Mouse (Mus musculus): Measurements from ENCODE around the gene Mgme1. TPM values are rescaled to one million over a fixed set of nuclear protein-coding genes. Genes with fewer than 3 reads are reported as not detected.

Mgme1 gene
- total and polyA plus RNA-seq, 3 experiments = 10.6 to 21.9 (median 19.7) TPM

- TF ChIP-seq MEF2A (IDR thresholded peaks at IDR 0.05; ENCODE audit: borderline replicate concordance, low read depth, low read length) (no peak), EP300 (IDR thresholded peaks at IDR 0.05; ENCODE audit: low read length) (peak; percentile 92), ZKSCAN1 (IDR thresholded peaks at IDR 0.05; ENCODE audit: borderline replicate concordance, low read depth, low read length) (no peak), TCF12 (IDR thresholded peaks at IDR 0.05; ENCODE audit: low read depth, low read length) (0 out of 2 replicates have a peak, but pooled peaks have one; percentile 8), SMC3 (IDR thresholded peaks at IDR 0.05; ENCODE audit: low read depth, low read length) (no peak), ETS1 (conservative IDR thresholded peaks at IDR 0.05; ENCODE audit: low read depth, low read length) (peak; percentile 58), ZNF384 (IDR thresholded peaks at IDR 0.05; ENCODE audit: low read depth, low read length) (no peak)
Observed at GRCm38 (mm10) chr2:144245464-144245863, 25.0 kb upstream of the Mgme1 start (continued).

- in situ Hi-C loops (cut with MboI; ENCODE audit: low pct_ligation_motif_present, low pct_unique_long_range_greater_than_20kb, low sequenced_read_pairs) = no loop called here
- Histone ChIP-seq H3K27me3 (replicated peaks) (no peaks in the 10 kb centered on the region), H3K4me3 (replicated peaks in 1 of 3; ENCODE audit: low read depth in 2 of 3, low read length in 2 of 3, poor library complexity in 1 of 3) (no peak overlapping the region), H3K27ac (ENCODE audit: insufficient read depth, low read depth) (no peak overlapping the region; the same call in 1 of the 2 replicates), H3K4me1 (ENCODE audit: control insufficient read depth in 1 of 2, insufficient read depth in 2 of 2) (peaks cover 21 to 59% of the 10 kb centered on the region in 2 experiments), H3K79me2 (replicated peaks; ENCODE audit: control insufficient read depth, extremely low read depth, insufficient read depth, poor library complexity, severe bottlenecking) (no peaks in the 10 kb centered on the region), H3K36me3 (replicated peaks in 1 of 2; ENCODE audit: control insufficient read depth in 1 of 2, insufficient read depth in 1 of 2, low read length in 1 of 2) (peaks cover 20 to 21% of the 10 kb centered on the region in 2 experiments), H3K9me3 (replicated peaks; ENCODE audit: low read length) (no peaks in the 10 kb centered on the region), H3K4me2 (ENCODE audit: insufficient read depth, low read depth, poor library complexity, severe bottlenecking) (no peak overlapping the region), H3K9ac (ENCODE audit: insufficient read depth, low read depth) (no peak overlapping the region)
- dilution Hi-C loops (cut with MboI; ENCODE audit: extremely low pct_ligation_motif_present, extremely low pct_unique_long_range_greater_than_20kb, low sequenced_read_pairs) = no loop called here
- no peak for DNase-seq (ENCODE audit: extremely low read depth)
- TF ChIP-seq BHLHE40 (IDR thresholded peaks at IDR 0.05; ENCODE audit: low read depth, low read length) (peak; percentile 57; the same call in 1 of the 2 replicates), UBTF (IDR thresholded peaks at IDR 0.05; ENCODE audit: low read depth, low read length) (no peak), CHD1 (IDR thresholded peaks at IDR 0.05; ENCODE audit: low read depth, low read length) (no peak), MXI1 (IDR thresholded peaks at IDR 0.05; ENCODE audit: low read depth, low read length) (no peak; the same call in 1 of the 2 replicates), USF2 (conservative IDR thresholded peaks at IDR 0.05; ENCODE audit: low read depth, low read length) (no peak), MAX (IDR thresholded peaks at IDR 0.05; ENCODE audit: low read length) (peak; percentile 24; the same call in 1 of the 2 replicates), MAFK (IDR thresholded peaks at IDR 0.05; ENCODE audit: insufficient replicate concordance, low read length) (0 out of 2 replicates have a peak, but pooled peaks have one; percentile 39), RCOR1 (conservative IDR thresholded peaks at IDR 0.05; ENCODE audit: low read depth, low read length) (peak; percentile 77; the same call in 1 of the 2 replicates), CTCF (conservative IDR thresholded peaks at IDR 0.05 in 1 of 2, IDR thresholded peaks at IDR 0.05 in 1 of 2; ENCODE audit: low read depth in 2 of 2, low read length in 2 of 2) (no peak), ZC3H11A (IDR thresholded peaks at IDR 0.05; ENCODE audit: low read depth, low read length) (no peak), POLR2A (IDR thresholded peaks at IDR 0.05; ENCODE audit: low read depth, low read length) (peak; percentile 35; the same call in 1 of the 2 replicates), HCFC1 (IDR thresholded peaks at IDR 0.05; ENCODE audit: low read depth, low read length) (no peak), NELFE (IDR thresholded peaks at IDR 0.05; ENCODE audit: low read depth, low read length) (no peak), CHD2 (IDR thresholded peaks at IDR 0.05; ENCODE audit: low read length) (0 out of 2 replicates have a peak, but pooled peaks have one; percentile 33), ETS1 (conservative IDR thresholded peaks at IDR 0.05; ENCODE audit: low read depth, low read length) (peak; percentile 46; the same call in 1 of the 2 replicates), ELF1 (IDR thresholded peaks at IDR 0.05; ENCODE audit: low read depth, low read length) (no peak), KAT2A (IDR thresholded peaks at IDR 0.05; ENCODE audit: insufficient replicate concordance, low read length) (no peak), ZNF384 (IDR thresholded peaks at IDR 0.05; ENCODE audit: low read depth, low read length) (no peak), USF1 (IDR thresholded peaks at IDR 0.05; ENCODE audit: low read depth, low read length) (no peak), MEF2A (IDR thresholded peaks at IDR 0.05; ENCODE audit: borderline replicate concordance, low read depth, low read length) (0 out of 2 replicates have a peak, but pooled peaks have one; percentile 14), MYC (IDR thresholded peaks at IDR 0.05; ENCODE audit: low read depth, low read length) (peak; percentile 64; the same call in 1 of the 2 replicates), JUND (conservative IDR thresholded peaks at IDR 0.05; ENCODE audit: low read depth, low read length) (peak; percentile 53), NRF1 (IDR thresholded peaks at IDR 0.05; ENCODE audit: low read depth, low read length) (no peak), SMC3 (IDR thresholded peaks at IDR 0.05; ENCODE audit: low read depth, low read length) (no peak; the same call in 1 of the 2 replicates), JUN (IDR thresholded peaks at IDR 0.05; ENCODE audit: insufficient read depth, low read depth, low read length) (peak; percentile 73; the same call in 1 of the 2 replicates), IRF4 (IDR thresholded peaks at IDR 0.05; ENCODE audit: low read depth, low read length) (peak; percentile 63), TCF12 (IDR thresholded peaks at IDR 0.05; ENCODE audit: low read depth, low read length) (peak; percentile 92), PAX5 (IDR thresholded peaks at IDR 0.05; ENCODE audit: low read length) (no peak), ZKSCAN1 (IDR thresholded peaks at IDR 0.05; ENCODE audit: borderline replicate concordance, low read depth, low read length) (no peak), MAZ (IDR thresholded peaks at IDR 0.05; ENCODE audit: low read depth, low read length) (no peak), SIN3A (IDR thresholded peaks at IDR 0.05; ENCODE audit: low read length) (no peak), E2F4 (IDR thresholded peaks at IDR 0.05; ENCODE audit: insufficient replicate concordance, low read depth, low read length) (no peak), EP300 (IDR thresholded peaks at IDR 0.05; ENCODE audit: low read length) (peak; percentile 78), TBP (conservative IDR thresholded peaks at IDR 0.05; ENCODE audit: low read depth, low read length) (no peak), POLR2AphosphoS2 (IDR thresholded peaks at IDR 0.05; ENCODE audit: low read depth, low read length) (no peak), RAD21 (IDR thresholded peaks at IDR 0.05; ENCODE audit: low read depth, low read length) (no peak)
Observed at GRCm38 (mm10) chr2:144246270-144246669, 24.2 kb upstream of the Mgme1 start.
